Mouse (Mus musculus) erythroblast, embryonic 14.5 days (primary cell): ENCODE measurements around the gene Vav3.

ENCODE experiments used
- GATA1 ChIP-seq: IDR thresholded peaks from 2 replicates; pipeline ENCODE4 v1.6.1; 2012; ENCODE audit warnings: low read length, inconsistent platforms, mixed read lengths
- TAL1 ChIP-seq: IDR thresholded peaks from 3 replicates; pipeline ENCODE4 v1.6.1; 2012; ENCODE audit warnings: low read length, inconsistent platforms, mixed read lengths

DNA sequence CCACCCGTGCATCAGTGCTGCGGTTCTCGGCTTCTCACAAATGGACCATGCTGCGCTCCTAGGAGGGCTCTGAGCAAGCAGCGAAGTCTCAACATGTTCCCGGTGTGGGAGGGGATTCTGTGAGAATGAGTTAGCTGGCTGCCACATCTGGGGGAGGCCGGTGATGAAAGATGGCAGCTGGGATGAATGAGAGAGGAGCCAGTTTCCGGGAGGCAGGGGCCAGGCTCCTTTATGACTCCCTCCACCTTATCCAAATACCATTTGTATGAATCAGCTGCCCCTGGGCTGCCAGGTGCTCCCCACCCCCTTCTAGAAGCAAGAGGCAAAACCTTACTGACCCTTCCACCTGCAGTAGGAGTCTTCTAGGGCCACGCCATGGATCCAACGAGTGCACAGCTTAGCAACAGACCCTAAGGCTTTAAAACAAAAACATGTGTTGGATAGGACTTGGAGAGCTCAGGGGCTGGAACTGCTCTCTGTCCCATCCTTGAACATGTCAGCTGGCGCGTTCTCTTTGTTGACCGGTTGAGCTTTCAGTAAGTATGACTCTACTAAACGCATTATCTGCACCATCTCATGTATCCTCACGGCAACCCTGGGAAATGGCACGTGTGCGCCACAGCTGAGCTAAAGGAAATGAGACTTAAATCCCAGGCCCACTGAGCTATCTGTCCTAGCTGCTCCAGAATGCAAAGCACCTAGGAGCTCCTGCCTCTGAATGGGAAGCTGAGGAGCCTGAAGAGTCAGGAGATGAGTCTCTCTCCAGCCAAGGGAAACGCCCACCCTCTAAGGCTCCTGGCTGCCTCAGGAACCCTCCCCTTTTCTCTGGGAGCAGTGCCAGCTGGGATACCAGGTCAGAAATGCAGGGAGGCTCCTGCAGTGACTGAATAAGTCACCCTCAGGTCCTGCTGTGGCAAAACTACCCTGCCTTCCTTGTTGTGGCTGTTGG lies 30.9 kb upstream of the Vav3 start:
- TF ChIP-seq TAL1 (no peak), GATA1 (no peak)
